Mouse (Mus musculus): ENCODE measurements at regions not wholly inside any gene's neighbourhood (a gene's known extent, or its start where the extent isn't known, plus 50 kb on each side); places are given as distances from the start of the nearest gene placed in this dataset.
A peak's percentile ranks its signal among the peaks of the same experiment; 100 is the strongest.

DNA sequence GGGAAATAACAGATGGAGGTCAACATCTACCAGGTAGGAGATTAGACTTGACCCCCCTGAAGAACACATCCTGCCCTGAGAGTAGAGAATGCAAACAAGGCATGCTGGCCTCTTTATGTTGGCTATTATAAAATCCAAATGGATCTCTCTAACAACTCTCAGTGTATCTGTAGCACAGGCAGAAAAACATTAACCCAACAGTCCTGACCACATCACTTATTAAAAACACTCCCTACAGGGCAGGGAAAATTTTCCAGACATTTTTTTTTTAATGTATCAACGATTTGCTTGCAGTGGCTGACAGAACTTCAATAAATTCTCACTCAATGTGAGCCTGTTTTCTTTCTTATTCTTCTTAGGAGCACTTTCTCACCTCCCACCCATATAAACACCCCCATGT is 511.4 kb downstream of the Cdk5rap2 start:
- peak; percentile 65 for DNase-seq

DNA sequence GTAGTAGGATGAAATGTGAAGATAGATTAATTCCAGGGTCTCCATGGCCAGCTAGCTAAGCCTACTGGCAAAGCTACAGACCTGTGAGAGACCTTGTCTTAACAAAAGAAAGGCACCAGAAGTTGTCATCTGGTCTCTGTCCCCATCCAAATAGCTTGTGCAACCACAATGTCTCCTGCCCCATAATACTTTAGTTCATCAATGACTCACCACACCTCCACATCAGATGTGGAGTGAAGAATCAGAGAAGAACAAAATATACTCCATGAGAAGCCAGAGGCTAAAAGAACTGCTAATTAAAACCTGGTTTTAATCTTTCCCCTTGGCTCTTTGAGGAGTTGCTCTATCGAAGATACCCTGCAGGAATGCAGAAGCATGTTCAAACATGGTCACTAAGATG is 514.1 kb downstream of the Cdk5rap2 start:
- no peak for DNase-seq

DNA sequence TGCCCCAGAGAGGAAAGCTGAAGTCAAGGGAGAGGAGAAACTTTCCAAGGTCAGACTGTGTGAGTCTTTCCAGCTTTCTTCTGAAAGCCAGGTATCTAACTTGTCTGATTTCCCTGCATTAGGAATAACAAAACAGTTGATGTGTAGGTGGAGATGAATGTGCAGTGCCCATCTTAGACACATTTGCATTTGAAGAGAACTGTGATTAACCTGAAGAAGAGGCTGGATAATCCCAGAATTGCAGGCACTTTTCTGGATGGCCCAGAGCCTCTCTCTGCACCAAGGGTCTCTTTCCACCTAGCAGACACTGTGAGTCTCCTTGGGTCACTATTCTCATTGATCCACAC is 517.4 kb downstream of the Cdk5rap2 start:
- DNase-seq = no peak

DNA sequence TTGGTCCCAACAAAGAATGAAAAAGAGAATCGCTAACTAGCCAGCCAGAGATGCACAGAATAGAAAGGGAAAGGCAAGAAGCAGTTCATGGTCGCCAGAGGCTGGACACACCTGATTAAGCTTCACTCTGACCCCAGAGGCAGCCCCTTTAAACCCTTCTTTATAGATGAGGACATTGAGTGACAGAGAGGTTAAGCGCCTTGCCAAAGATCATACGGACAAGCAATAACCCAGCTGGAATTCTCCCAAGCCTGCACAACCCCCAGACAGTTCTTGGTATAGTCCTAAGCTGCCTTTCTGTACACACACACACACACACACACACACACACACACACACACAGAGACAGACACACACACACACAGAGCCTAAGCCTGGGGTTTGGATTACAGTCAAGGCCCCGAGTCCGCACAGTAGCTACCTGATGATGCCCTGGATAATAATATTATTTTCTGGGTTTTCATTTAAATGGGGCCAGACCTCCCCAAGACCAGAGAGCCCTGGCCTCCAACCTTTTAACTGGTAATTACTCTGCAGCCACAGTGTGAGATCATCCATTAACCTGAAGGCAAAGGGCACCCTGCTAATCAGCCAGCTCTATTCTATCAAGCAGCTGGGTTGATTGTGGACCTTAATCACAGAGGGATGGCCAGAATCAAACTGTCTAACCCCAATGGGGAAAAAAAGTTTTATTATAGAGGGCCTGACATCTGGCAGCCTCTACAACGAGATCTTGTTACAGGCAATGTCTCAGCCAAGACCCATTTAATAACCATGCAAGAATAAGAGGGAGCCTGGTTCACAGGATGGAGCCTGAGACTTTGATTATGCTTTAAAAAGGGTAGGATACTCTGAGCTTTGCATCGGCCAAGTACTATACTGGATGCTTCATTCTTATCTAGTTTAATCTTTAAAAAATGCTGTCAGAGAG is 518.1 kb downstream of the Cdk5rap2 start:
- DNase-seq = peak; percentile 64

DNA sequence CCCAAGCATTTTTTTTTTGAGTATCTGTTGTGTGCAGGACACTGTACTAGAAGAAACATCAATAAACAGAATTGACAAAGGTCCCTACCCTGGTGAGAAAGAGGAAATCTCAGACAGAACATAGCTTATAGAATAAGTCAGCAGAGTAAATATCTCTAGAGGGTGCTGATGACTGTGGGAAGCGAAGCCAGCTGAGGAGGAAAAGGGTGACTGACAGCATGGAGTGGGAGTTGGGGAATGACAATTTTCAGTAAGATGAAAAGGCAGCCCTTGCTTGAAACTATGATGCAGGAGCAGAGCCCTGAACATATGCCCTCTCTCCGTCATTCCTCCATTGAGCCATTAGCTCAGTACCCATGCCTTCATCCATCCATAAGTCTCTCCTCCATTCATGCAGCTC is 519.6 kb downstream of the Cdk5rap2 start:
- no peak for DNase-seq

DNA sequence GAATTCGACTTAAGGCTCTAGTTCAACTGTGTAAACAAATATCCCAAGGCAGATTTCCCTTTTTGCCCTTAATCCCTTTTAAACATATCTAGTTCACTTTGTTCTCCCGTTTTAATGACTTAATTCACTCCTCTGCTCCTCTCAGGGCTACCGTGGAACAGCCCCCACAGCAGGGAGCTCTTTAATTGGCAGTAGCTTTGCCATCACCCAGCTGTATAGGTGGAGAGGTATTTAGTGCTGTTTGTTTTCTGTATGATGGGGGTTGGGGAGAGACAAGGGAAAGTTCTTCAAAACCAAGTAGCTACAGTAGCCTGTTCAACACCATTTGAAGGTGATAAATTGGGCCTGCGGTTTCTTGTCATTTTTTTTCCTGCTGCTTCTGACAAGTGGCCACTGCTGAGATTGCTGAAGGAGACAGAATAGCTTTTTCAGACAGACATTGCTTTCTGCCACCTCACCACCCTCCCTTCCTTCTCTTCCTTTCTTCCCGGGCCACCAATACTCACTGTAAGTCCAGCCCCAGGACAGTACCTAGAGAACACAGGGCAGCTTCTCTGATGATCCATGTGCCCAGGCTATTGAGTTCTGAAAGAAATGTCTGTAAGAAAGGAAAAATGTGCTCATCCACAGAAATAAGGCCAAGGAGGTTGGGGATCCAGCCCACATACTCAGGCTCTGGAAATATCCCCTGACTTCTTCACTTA is 520.2 kb downstream of the Cdk5rap2 start:
- no peak for DNase-seq

DNA sequence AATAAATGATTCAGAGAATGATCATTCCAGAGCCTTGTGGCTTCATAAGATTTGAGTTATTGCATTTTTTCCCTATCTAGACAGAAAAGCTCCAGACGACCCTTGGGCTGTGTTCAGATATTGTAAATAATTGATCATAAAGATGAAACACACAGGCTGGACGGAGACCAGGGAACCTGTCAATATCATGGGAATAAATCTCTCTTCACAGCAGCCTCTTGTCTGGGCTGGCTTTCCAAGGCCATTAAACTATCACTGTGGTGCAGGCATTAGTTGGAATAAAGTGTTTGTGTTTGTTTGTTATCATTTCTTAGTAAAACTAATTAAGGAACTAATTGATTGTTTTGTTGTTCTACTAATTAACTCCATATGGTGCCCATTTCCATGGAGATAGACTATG is 533.5 kb downstream of the Cdk5rap2 start:
- no peak for DNase-seq

DNA sequence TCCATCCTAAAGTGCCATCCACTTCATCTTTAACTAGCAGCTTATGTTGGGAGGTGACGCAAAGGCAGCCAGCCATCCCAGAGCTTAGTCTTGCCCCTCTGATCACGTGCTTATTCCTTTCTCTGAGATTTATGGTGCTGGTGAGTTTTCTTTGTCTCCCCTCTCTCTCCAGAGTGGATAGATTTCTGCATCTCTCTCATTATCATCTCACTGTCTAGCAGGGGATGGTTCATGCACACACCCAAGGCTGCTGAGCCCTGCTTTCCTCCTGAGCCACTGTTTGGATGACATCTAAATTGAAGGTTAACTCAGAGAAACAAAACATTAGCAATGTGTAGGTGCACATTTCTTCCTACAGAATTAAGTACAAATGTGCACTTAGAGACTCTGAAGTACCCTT is 539.6 kb downstream of the Cdk5rap2 start:
- no peak for DNase-seq

DNA sequence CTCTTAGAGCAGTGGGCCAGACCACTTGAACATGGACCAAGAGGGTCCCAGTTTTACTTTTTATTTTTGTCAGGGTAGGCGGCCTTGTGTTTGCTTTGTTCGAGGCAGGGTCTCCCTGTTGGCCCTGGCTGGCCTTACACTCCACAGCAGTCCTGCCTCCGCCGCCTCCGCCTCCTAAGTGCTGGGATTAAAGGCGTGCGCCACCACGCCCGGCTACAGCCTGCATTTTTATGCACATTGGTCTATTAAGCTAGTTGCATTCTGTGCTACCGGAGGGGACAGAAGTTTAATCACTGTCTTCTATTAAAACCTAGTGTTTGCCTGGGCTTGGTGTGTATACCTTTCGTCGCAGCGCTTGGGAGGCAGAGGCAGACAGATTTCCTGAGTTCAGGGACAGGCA is 555.2 kb downstream of the Cdk5rap2 start:
- DNase-seq = no peak

DNA sequence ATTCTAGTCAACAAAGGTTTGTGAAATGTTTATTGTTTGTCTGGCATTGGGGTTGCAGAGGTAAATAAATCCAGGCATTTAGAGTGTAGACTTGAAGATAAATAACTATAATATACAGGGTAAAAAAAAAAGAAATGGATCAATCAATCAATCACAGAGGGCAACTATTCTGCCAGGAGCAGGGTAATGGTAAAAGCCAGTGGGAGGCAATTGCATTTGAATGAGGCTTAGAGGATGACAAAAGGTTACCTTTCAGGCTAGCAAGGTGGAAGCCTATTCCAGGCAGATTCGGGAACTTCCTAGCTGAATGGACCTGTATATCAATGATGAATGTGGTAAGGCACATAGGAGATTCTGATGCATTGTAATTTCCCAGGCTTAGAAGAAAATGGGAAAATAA is 557.6 kb downstream of the Cdk5rap2 start:
- DNase-seq = no peak

DNA sequence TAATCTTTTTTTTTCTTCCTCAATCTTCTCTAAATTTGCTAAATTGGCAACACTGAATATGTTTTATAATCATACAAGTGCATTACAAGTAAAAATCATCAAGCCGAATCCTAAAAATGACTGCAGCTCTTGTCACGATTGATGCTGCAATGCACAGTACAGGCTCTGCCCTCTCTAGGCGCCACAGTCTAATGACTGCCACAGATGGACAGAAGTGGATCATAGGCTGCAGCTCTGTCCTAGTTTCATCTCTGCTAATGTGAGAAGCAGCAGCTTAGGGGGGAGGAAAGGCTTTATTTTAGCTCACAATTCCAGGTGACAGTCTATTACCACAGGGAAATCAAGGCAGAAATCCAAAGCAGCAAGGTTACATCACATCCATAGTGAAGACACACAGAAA is 560.8 kb downstream of the Cdk5rap2 start:
- no peak for DNase-seq

DNA sequence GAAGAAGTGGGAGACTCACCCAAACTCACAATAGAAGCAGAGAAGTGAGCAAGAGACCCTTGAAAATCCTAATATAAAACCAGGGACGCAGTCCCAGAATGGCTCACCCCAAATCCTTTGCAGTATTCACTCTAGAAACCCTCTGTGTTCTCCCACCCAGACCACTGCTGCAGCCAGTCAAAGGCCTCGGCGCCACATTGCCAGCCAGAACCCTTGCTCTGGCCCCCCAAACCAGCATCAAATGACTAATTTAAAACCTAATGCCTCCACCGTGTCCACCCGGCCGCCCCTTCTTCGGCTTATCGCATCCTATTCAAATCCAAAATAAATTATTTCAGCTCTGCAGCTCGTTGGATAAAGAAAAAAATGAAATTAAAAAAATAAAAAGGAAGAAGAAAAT is 570.4 kb downstream of the Cdk5rap2 start:
- DNase-seq = no peak

DNA sequence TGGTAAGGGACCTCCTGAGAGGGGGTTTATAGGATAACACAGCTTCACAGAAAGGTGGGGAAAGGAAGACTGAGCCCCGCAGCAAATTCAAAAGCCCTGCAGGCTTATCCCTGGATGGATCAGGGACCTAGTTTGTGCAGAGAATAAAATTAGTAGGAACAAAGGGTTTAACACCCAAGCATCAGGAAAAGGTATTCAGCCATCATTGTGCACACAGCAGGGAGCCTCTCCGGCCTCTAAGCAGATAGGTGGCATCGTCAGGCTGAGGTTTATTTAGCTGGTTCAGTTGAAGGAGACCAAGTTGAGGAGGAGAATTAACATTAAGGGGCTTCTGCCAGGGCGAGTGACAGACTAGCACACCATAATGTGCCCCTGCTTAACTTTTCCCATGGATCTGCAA is 571.3 kb downstream of the Cdk5rap2 start:
- DNase-seq = no peak

DNA sequence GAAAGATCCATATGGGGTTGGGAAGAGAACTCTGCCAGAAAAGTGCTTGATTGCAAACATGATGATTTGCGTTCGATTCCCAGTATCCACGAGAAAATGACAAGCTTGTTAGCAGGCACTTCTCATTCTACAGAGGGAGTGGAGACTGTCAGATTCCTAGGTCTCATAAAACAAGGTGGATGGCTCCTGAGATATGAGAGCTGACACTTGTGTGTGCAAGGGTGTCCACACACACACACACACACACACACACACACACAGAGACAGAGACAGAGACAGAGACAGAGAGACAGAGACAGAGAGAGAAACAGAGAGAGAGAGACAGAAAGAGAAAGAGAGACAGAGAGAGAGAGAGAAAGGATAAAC is 585.4 kb downstream of the Cdk5rap2 start:
- no peak for DNase-seq

DNA sequence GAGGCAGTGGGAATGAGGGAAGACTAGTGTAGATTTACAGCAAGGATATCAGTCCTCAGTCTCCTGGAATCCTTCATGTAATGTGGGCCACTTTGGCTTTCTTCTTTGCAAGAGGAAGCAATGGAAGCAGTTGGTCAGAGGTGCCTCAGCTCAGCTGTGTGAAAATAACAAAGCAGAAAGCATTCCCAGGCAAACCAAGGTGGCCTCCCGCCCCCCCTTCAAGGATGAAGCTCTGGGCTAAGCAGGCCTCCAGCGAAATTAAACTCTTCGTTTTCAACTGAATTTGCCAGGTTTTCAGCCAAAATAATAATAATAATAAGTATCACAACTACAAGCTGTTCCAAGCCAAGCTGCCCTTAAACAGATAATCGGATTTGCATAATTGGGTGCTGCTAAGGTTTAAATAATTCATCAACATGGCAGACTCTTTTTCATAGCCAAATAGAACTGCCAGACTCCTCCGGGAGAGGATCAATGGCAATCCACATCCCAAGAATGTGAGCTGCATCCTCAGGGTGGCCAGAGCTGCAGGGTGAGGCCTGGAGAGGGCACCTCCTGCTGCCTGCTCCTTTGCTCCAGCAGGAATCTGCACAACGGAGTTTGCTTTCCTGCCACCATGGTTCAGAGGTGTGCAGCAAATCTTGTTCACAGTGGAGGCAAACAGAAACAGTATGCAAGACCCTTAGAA is 585.9 kb downstream of the Cdk5rap2 start:
- no peak for DNase-seq

DNA sequence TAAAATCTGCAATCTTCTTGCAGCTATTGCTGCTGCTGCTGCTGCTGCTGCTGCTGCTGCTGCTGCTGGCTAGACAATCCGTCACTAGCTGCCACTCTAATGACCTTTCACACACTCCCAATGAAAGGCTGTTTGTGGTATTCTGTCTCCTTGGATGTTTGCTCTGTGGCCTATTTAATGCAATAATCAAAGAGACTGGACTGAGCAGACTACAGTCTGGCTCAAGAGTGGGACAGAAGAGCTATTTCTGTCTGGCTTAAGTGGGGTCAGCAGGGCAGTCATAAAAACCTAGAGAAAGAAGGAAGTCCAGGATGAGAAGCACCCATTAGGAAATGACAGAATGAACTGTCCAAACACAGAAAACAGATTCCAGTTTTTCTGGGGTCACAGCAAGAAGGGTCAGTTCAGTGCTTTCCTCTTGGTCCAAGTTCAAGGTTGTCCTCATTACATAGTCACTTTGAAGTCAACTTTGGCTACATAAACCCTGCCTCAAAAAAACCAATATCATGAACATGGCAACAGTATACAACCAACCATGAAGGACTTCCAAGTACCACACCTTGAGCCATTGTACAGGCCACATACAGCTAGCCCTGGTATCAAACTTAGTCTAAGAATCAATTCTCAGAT is 586.8 kb downstream of the Cdk5rap2 start:
- peak; percentile 20 for DNase-seq

DNA sequence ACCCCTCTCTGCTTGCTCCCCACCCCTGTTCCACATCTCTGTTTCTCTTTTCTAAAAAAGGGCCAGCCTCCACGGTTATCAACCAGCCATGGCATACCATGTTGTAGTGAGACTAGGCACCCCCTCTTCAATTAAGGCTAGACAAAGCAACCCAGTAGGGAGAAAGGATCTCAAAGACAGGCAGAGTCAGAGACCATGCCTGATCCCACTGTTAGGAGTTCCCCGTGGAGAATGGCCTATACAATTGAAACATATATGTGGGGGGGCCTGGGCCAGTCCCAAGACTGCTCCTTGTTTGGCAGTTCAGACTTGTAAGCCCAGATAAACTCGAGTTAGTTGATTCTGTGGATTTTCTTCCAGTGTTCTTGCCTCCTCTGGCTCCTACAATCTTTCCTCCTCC is 591.4 kb downstream of the Cdk5rap2 start:
- DNase-seq = no peak

DNA sequence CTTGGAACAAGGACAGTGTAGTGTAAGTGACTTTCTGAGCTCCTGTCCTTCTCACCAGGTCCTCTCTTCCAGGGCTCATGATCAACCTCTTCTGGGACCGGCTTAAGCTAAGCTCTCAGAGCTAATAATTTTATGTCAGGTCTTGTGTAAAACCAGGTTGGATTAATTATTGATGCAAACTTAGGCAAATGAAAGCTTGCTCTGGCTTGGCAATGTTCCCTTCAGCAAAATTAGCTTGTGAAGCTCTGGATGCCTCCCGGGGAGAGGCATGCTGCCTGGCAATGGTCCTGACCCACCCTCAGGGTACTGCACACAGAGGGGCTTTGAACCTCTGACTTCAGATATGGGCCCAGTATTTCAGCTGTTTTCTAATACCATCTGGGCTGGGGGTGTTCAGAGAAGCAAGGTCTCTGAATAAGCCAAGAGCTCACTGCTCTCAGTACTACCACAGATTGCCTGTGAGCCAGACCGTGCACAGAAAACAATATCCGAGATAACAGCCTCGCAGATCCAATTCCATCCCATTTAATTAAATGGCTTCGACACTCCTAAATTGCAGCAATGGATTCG is 624.7 kb downstream of the Cdk5rap2 start:
- peak; percentile 53 for DNase-seq

DNA sequence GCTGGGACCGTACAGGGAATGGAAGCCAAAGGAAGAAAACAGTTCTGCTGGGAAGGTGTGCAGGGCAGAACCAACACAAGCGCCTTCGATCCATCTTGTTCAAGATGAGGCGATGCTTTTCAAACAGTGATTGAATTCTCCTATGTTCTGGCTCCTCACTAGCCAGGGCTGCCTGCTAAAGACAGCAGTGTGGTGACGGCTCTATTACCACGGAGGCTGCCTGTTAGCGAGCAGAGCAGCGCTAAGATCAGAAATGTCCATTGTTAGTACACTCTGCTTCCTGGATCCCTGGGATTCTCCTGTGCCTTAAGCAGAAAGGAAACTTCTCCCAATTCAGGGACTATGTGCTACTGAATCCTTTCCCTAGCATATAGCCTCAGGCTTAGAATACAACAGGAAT is 629.0 kb downstream of the Cdk5rap2 start:
- no peak for DNase-seq

DNA sequence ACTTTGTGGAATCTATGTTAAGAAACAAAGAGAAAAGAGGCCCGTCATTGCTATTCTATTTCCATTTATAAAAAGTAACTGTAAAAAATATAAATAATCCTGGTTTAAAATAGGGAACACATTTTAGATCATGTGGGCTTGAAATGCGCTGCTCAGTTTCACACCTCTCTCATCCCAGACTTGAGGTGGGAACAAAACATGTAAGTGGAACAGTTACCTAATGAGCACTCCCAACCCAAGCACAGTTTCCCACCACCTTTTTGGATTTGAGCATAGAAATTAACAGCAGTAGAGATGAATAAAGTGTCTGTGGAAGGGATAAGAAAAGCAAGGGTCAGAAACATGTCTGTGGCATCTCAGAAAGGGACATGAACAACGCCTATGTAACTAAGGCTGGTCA is 648.4 kb downstream of the Cdk5rap2 start:
- no peak for DNase-seq

DNA sequence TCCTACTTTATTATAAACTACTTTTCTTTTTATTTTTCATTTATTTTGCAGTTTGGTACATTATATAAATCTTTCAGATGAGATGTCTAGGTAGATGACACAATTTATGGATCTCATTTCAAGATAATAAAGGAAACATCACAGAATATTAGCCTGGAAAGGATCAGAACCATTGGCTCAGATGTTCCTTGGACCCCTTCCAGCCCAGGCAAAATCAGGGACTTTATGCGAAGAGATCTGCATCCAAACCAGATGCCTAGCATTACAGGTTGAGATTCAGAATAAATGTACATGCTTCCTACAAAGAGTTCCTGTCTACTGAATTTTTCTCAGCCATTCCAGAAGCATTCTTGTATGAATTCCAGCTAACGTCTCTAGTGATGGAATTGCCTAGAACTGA is 650.6 kb downstream of the Cdk5rap2 start:
- DNase-seq = no peak

DNA sequence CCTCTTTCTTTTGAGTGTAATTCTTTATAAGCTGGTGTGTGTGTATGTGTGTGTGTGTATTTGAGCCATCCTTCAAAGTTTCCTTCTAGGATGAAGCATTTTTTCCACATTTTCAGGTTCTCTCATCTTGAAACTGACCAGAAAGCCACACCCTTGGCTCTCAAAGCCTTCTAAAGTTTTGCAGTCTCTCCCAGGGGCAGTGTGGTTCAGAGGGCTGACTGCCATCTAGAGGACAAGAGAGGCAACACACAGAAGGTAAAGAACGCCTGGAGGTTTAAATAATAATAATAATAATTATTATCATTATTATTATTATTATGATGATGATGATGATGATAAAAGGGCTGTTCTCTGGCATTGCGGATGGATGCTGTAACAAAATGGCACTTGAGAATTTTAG is 655.7 kb downstream of the Cdk5rap2 start:
- peak; percentile 1 for DNase-seq

DNA sequence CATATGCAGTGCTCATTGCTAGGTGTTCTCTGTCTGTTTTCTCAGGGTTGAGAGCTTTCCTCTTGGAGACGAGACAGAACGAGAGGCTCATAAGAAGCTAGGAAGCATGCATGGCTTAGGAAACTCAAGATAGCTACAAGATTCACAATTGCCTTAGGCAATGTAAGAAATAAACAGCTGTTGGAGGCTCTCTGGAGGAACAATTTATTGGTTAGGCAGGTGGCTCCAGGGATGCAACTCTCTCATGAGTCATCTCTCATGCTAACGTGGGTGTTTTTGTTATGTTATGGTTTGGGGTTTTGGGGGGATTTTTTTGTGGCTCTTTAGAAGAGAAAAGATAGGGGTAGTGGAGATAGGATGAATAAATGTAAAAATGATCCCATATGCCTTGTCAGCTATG is 657.2 kb downstream of the Cdk5rap2 start:
- DNase-seq = no peak
